Mouse (Mus musculus) ZHBTc4 (cell line): ENCODE data around the gene Tmem37.
A peak's percentile ranks its signal among the peaks of the same experiment; 100 is the strongest.

ENCODE experiments used
- DNase-seq: peaks from one replicate; pipeline ENCODE4 v3.0.0-alpha.2; 2011; ENCODE audit warnings: low read depth, low spot score

The Tmem37 gene

DNA sequence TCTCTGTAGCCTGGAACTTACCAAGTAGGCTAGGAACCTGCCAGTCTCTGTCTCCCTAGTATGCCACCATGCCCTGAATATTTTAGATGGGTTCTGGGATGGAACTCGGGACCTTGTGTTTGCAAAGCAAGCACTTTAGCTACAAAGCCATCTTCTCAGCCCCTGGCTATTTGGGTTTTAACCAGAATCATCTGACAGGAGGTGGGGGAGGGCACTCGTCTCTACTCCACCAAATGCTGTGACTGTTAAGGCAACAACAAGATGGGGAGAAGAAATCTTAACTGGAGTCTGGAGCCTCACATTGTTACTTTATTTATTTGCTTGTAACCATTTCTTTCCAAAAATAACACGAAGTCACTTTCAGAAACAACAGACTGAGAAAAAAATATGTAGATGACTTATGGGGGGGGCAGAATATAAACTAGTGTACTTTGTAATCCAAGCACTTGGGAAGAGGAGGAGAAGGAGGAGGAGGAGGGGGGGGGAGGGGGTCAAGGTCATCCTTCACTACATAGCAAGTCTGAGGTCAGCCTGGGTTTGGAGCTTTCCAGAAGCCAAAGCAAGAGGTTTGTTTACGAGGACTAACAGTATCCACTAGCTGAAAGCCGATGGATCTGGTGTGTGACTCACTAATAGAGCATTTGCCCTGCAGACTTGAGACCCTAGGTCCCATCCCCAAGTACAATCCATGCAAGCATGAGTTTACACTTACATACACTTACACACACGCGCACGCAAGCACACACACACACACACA is 16.0 kb downstream of the Tmem37 start:
- DNase-seq, result no peak

DNA sequence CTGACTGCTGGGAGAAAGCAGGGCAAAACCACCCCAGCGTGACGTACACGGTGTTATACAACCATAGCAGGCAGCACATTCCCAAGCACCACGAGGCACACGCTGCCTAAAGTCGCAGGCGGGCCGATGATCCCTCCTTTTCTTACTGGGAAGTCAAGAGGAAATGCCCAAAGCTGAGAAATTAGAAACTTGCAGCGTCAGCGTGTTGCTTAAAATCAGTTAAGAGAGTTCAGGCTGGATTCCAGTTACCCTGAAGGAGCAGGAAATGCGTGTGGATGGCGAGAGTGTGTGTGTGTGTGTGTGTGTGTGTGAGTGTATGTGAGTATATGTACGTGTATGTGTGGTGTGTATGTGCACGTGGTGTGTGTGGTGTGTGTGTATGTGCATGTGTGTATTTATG is 16.8 kb downstream of the Tmem37 start:
- DNase-seq, result no peak

- no peak for DNase-seq
Observed at GRCm38 (mm10) chr1:120056236-120056635, 17.6 kb downstream of the Tmem37 start.

DNA sequence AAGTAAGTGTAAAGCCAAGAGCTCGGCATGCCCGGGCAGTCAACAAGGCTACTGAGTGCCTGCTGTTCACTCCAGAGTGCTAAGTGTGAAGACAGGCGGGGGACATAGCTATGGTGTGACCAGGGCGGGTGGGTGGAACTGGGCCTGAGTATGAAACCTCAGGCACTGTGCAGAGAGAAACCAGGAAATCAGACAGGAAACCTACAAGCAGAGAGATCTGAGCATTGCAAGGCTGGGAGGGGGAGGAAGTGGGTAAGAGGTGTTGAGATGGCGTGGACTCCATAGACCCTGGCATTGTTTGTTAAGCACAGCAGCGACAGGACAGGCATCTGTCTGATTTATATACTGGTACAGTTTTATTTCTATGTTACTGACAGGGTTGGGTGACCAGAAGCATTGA is 18.4 kb downstream of the Tmem37 start:
- no peak for DNase-seq

- DNase-seq, result no peak
Observed at GRCm38 (mm10) chr1:120054997-120055396, 18.9 kb downstream of the Tmem37 start.

DNA sequence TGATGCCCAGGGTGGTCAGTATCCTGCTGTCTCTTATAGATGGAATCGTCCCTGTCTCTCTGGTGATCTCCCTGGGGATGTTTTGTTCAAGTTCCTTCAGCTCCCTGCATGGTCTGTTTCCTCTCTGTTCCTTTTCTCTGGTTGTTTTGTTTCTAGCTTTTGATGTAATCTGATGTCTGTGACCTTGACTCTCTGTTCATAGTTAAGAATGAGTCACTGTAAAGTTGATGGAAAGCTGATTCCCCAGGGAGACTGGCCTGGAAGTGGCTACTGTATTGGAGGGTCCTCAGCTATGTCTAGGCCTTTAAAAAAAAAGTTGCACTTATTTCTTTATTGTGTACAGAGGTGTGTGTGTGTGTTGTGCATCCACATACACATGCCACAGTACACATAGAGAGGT is 22.8 kb downstream of the Tmem37 start:
- DNase-seq, result no peak

DNA sequence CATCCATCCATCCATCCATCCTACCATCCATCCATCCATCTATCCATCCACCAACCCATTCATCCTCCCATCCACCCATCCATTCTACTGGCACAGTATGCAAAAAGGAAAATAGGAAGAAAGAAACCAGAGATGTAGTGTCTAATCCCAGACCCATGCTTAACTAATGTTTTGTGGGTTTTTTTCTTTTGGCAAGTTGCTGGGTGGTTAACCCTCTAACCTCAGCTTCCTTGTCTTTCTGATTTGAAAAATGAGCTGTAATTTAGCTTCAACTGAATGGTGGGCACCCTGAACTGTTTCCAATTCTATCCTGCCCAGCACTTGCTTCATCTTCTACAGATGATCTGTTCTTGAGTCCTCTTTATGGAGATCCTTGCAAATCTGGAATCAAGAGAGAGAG is 26.5 kb downstream of the Tmem37 start:
- DNase-seq, result no peak

DNA sequence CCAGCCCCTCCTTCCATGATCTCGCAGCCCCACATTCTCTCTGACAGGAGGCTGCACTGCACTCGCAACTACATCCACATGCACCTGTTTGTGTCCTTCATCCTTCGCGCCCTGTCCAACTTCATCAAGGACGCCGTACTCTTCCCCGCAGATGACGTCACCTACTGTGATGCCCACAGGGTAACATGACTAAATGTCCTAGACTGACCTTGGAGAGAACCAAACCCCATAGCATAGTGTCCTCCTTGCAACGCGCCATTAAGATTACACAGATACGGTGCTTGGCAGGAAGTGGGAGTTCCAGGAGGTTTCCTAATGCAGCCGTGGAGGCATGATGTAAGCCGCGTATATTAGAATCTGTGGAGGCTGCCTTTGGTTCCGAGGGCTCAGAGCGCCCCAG is 29.3 kb downstream of the Tmem37 start:
- no peak for DNase-seq

- DNase-seq, result peak; percentile 68
Observed at GRCm38 (mm10) chr1:120042421-120042820, 31.5 kb downstream of the Tmem37 start.

- no peak for DNase-seq
Observed at GRCm38 (mm10) chr1:120038594-120038993, 35.3 kb downstream of the Tmem37 start.

GRCm38 (mm10) chr1:120037021-120037683 is 36.7 kb downstream of the Tmem37 start:
- DNase-seq, result no peak

DNA sequence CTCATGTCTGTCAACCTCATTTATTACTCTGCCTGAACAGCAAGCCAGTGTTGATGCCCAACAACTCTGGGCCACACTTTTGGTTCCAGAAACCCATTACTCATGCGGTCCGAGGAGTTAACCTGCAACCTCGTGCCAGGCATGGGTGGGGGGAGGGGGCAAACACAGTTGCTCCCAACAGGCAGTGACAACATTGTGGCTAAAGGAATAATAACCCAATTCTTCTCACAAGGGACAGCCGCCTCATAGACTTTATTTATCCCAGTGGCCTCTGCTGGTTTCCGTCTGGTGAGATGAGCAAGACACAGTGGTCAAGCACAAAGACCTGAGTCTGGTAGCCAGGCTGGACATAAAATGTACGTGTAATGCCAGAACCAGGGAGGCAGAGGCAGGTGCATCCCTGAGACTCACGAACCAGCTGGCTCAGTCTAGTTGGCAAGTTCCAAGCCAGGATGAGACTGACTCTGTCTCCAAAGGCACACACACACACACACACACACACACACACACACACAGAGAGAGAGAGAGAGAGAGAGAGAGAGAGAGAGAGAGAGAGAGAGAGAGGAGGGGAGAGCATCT is 38.3 kb downstream of the Tmem37 start:
- no peak for DNase-seq

DNA sequence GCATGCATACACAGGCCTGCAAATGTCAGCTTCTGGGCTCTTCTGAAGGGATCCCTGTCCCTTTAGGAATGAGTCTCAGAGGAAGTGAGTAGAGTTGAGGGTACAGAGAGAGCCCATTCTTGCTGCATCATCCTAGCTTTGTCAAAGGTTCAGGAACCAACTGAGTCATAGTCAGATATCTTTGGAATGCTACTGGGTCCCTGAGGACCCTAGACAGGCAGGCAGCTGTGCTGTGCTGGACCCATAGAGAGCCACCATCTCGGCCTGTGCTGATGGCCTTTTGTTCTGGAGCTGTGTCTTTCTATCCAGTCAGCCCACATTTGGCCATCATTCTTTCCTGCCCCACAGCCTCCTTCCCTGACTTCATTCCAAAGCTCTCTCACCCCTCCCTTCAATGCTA is 39.1 kb downstream of the Tmem37 start:
- DNase-seq, result no peak

- DNase-seq, result no peak
Observed at GRCm38 (mm10) chr1:120033469-120033854, 40.4 kb downstream of the Tmem37 start.

DNA sequence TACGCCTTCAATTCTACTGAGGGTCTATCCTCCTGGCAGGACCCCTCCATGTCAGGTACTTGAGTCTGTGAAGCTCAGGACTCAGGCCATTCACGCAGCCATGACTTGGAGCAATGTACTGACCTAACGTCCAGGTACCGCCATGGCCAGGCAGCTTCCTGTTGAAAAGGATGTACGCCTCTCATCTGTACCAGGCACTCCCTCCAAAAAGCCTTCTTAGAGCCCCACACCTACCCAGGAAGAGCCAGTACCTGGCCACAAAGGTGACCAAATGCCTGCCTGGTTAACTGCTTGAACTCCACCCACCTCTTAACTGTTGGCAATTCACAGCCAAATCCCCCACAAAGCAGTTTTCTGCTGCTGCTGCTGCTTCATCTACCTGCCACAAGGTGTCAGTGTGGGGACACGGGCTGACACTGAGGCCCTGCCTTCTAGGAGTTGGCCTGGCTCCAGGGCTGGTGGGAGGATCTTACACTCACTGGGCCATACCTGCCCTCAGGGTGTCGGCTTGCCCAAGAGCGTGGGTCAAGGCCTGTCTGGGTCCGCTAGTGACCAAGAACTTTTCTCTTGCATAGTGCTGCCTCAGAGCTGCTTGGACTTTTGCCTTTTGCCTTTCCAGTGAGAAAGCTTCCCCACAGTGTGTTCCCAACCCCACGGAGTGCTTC is 40.9 kb downstream of the Tmem37 start:
- DNase-seq, result peak; percentile 95

- DNase-seq, result no peak
Observed at GRCm38 (mm10) chr1:120030474-120030873, 43.4 kb downstream of the Tmem37 start.

- no peak for DNase-seq
Observed at GRCm38 (mm10) chr1:120027693-120028092, 46.2 kb downstream of the Tmem37 start.

DNA sequence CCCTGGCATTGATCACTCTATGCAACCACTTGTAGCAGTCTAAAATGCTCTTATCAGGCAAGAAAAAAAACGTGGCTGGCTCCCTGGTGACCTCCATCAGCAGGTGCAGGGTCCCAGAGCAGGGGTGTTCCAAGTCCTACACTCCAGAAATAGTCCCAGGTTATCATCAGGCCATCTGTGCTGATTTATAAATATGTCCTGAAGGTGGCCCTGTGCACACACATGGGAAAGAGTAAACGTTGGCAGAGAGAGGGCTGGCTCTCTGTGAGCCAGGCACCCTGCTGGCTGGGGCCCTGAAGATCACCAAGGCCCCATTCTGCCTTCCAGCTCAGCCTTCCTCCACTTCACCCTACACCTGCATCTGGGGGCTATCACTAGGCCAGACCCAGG is 48.8 kb downstream of the Tmem37 start:
- no peak for DNase-seq

DNA sequence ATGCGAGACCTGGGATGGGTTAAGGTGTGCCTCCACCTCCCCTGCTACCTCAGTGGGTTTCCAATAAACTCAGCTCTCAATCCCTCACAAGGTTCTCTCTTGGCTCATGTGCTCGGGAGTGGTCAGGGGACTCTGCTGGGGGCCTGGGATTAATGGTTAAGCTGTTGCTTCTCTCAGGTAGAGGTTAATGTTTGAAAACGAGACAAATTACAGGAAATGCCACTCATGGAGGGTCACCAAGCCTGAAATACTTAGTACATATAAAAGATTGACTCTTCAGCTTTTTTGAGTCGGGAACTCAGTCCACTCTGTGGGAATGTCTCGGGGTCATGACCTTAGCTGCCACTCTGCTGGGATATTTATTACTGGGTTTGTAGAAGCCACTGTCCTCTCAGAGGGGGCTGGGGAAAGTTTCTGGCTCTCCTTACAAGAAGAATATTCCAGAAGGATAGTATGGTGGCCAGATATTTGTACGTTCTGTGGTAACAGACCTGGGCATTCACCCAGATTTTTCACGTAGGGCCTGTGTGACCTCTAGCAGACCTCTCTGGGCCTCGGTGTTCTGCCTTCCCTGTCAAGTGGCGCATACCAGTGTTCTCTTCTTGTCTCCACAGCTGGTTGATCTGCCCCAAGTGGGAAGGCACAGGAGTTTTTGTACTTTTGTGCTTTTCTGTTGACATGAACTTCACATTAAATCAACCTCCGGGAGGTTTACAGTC is 49.4 kb downstream of the Tmem37 start:
- no peak for DNase-seq

DNA sequence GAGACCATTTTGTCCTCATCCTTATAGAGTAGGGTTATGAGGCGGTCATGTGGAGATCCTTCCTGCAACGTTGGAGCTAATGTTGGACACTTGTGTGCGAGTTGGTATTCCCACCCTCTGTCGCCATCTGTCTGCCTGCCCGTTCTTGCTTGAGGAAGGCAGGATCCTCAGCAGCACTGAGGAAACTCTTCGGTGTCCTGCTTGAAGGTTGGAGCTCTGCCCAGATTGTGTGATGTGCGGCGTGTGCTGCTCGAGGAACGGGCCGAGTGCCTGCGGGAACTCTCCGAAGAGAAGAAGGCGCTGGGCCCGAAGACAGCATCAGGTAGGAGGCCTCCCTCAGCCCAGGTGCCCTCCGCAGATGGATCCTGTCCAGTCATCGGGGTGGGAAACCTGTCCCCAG is 51.9 kb downstream of the Tmem37 start:
- no peak for DNase-seq

DNA sequence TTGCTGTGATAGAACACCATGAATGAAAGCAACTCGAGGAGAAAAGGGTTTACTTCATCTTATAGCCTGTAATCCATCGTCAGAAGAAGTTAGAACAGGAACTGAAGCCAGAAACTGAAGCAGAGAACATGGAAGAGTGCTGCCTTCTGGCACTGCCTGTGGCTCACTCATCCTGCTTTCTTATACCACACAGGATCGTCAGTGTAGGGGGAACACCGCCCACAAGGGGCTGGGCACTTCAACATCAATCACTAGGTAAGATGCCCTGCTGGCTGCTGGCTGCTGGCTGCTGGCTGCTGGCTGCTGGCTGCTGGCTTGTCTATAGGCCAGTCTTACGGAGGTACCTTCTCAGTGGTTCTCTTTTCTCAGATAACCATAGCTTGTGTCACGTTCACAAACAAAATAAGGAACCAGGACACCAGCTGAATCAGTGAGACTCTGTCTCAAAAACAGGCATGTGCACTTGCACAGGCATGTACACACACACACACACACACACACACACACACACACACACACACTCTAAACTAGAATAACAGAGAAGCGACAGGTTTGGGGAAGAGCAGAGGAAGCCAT is 53.5 kb downstream of the Tmem37 start:
- DNase-seq, result no peak

GRCm38 (mm10) chr1:120019428-120019827 is 54.4 kb downstream of the Tmem37 start:
- DNase-seq, result no peak
